Mouse (Mus musculus): Measurements from ENCODE around the gene Fgfr2. TPM values are rescaled to one million over a fixed set of nuclear protein-coding genes. Genes with fewer than 3 reads are reported as not detected.

Fgfr2 gene
- polyA plus RNA-seq, 1 experiment: 114 TPM

DNA sequence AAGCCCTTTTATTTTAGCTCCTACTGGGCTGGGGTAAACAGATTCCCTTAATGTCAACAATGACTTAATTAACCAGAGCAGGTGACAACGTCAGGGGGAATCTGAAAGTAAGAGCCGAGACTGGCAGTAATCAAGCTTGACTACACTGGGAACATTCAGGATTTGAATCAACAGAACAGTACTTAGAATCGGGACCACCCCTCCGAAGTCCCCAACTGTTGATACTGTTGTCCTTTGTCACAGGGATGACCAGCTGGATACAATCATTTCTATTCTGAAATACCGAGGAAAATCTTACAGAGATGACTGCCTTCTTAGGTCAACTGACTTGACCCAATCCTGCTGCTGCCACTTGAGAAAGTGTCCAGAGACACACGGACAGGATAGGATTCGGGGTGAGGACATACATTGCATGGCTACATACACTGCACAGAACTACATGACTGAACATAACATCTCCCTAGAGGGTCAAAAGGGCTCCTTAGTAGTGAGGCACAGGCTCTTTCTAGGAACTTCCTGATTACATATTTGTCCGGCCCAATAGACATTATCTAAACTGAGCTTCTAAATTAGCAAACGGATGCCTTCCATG lies 2864.3 kb downstream of the Fgfr2 start:
- TF ChIP-seq POLR2A (IDR thresholded peaks at IDR 0.05; ENCODE audit: borderline replicate concordance, extremely low read depth, low read depth, low read length) (no peak), CTCF (IDR thresholded peaks at IDR 0.05; ENCODE audit: insufficient read depth, low read length) (no peak)
- Histone ChIP-seq H3K4me1 (ENCODE audit: control insufficient read depth, insufficient read depth, low read length) (peaks cover 29% of the 10 kb centered on the region), H3K4me3 (replicated peaks; ENCODE audit: extremely low read depth, low read depth, low read length) (peak overlapping the region; percentile 29)
- 15% methylated on average over 9 of the region's 9 CpGs for WGBS
- DNase-seq: no peak

DNA sequence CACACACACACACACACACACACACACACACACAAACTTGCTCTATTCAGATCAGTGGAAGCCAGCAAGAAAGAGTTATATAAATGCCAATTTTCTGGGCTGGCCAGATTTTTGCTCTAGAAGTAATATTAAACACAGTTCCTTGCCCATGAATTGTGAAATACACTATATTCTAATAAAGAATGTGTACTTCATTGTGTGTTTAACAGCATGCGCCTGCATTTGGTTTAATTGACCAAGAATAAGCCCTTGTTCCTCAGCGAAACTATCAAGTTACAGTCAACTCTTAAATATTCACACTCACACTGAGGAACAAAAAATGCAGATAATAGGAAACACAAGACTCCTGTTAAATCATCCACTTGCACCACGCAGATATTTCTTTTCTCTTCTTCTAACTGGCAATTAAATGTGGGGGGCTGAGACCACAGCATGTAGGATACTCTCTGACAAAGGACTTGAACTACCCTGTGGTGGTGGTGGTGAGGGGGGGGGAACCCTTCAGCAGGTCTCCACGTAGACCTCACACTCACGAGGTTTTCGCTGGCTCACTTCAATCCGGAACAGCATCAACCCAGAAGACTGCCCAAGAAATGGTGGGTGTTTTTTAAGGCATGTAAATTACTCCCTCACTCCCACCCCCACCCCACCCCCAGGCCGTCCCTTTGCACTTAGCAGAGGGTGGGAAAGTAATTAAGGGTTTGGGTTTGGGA lies 2865.0 kb downstream of the Fgfr2 start:
- WGBS: 40% methylated on average over 8 of the region's 8 CpGs
- TF ChIP-seq POLR2A (IDR thresholded peaks at IDR 0.05; ENCODE audit: borderline replicate concordance, extremely low read depth, low read depth, low read length): no peak
- TF ChIP-seq CTCF (IDR thresholded peaks at IDR 0.05; ENCODE audit: insufficient read depth, low read length): no peak
- DNase-seq: no peak
- Histone ChIP-seq H3K4me3 (replicated peaks; ENCODE audit: extremely low read depth, low read depth, low read length) (no peak overlapping the region), H3K4me1 (ENCODE audit: control insufficient read depth, insufficient read depth, low read length) (peaks cover 26% of the 10 kb centered on the region)

DNA sequence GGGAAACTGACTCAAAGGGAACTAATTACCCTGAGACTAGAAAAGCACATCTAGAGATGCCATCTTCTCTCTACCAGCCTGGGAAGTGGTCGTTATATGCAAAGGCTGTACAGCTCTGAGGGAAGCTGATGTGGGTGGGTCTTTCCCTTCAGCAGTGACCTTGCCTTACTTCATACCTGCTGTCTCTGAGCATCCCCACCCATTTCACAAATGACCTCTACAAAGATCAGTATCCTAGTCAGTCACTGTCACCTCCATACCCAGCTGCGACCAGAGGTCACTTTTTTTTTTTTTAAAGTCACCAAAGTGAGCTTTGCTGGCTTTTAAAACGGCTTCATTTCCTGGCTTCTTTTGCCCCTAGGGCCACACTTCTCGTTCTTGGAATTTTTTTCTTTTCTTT lies 2869.9 kb downstream of the Fgfr2 start:
- DNase-seq: no peak
- 53% methylated on average over 4 of the region's 4 CpGs for WGBS
- H3K4me3 ChIP-seq (replicated peaks; ENCODE audit: extremely low read depth, low read depth, low read length): no peak overlapping the region
- TF ChIP-seq POLR2A (IDR thresholded peaks at IDR 0.05; ENCODE audit: borderline replicate concordance, extremely low read depth, low read depth, low read length) (no peak), CTCF (IDR thresholded peaks at IDR 0.05; ENCODE audit: insufficient read depth, low read length) (no peak)
- peaks cover 26% of the 10 kb centered on the region for H3K4me1 ChIP-seq (ENCODE audit: control insufficient read depth, insufficient read depth, low read length)

DNA sequence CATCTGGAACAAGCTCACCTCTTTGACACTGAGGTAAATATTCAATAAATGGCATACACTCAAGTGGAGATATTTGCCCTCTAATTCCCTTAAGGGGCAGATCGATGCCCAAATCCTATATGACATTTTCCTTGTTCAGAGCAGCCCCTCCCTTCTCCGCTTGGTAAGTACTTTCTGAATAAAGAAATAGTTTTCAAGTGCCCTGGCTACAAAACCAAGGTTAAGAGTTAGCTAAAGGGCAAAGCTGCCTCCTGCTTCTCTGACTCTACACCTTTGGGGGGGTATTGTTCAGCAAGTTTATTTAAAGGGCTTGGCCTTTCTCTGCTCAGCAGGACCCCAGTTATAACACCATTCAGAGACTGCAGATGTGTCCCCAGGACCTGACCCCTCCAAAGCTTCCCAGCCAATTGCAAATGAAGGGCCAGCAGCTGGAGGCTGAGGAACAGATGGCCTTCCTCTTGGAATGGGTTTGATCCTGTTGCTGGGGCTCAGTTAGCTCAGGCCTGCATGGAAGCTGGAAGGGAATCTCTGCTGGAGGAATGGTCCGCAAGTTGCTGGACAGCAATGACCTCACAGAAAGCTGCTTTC lies 2871.1 kb downstream of the Fgfr2 start:
- TF ChIP-seq CTCF (IDR thresholded peaks at IDR 0.05; ENCODE audit: insufficient read depth, low read length) (no peak), POLR2A (IDR thresholded peaks at IDR 0.05; ENCODE audit: borderline replicate concordance, extremely low read depth, low read depth, low read length) (no peak)
- DNase-seq: no peak
- peaks cover 24% of the 10 kb centered on the region for H3K4me1 ChIP-seq (ENCODE audit: control insufficient read depth, insufficient read depth, low read length)

DNA sequence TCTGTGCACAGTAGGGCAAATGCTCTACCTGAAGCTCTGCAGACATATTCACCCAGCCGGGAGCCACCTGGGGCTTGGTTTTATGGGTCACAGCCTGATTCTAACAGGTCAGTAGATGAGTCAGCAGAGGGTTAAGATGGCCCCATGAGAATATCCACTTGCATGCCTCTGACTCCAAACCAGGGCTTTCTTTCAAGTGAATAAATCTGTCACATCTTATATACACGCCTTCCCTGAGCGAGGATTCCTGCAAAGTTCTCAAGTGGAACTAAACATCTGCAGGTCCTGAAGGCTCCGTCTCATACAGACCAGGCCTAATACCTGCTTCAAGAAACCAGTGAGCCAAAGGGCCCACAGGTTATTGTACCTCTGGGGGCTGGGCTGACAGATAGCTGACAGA lies 2872.2 kb downstream of the Fgfr2 start:
- TF ChIP-seq CTCF (IDR thresholded peaks at IDR 0.05; ENCODE audit: insufficient read depth, low read length) (no peak), POLR2A (IDR thresholded peaks at IDR 0.05; ENCODE audit: borderline replicate concordance, extremely low read depth, low read depth, low read length) (no peak)
- 73% methylated on average over 4 of the region's 4 CpGs for WGBS
- no peak overlapping the region for H3K4me3 ChIP-seq (replicated peaks; ENCODE audit: extremely low read depth, low read depth, low read length)
- H3K4me1 ChIP-seq (ENCODE audit: control insufficient read depth, insufficient read depth, low read length): peaks cover 30% of the 10 kb centered on the region
- no peak for DNase-seq

More for the DNA sequence above, 2871.1 kb downstream of the Fgfr2 start:
- H3K4me3 ChIP-seq (replicated peaks; ENCODE audit: extremely low read depth, low read depth, low read length): no peak overlapping the region
- 70% methylated on average over 3 of the region's 3 CpGs for WGBS

DNA sequence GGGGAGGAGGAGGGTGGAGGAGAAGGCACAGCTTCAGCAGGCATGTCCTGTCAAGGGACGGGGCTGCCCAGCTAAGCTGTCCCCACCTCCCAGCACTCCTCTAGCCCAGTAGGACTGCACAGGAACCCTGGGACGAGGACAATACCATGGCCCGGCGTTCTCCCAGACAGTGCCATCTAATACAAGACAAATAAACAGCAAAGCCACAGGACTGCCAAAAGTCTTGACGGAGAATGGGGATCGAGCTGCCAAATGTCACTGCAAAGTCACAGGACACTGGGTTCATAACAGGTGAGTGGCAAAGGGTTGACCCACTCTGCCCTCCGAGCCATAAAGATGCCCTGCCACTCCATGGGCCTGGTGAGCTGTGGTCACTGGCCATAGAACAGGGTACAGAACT lies 2874.7 kb downstream of the Fgfr2 start:
- H3K4me1 ChIP-seq (ENCODE audit: control insufficient read depth, insufficient read depth, low read length): peaks cover 34% of the 10 kb centered on the region
- DNase-seq: no peak
- WGBS: 22% methylated on average over 7 of the region's 7 CpGs
- no peak for TF ChIP-seq POLR2A (IDR thresholded peaks at IDR 0.05; ENCODE audit: borderline replicate concordance, extremely low read depth, low read depth, low read length)
- TF ChIP-seq CTCF (IDR thresholded peaks at IDR 0.05; ENCODE audit: insufficient read depth, low read length): no peak
- H3K4me3 ChIP-seq (replicated peaks; ENCODE audit: extremely low read depth, low read depth, low read length): no peak overlapping the region

DNA sequence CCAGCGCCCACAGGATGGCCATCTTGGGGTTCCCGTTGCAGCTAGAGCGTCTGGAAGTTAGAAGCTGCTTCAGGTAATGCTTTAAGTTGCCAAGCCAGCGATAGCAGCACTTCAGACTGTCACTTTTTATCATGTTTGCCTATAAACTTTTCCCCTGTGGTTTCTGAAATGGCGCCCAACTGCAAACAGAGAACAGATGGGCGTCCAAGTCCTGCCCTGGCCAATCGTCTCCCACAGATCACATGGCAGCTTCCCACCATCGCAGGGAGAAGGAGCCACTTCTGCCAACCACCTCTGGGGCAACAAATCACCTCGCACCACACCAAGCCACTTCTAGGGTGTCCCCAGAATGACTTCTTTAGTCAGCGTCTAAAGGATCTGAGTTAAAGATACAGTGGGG lies 2875.3 kb downstream of the Fgfr2 start:
- DNase-seq: no peak
- TF ChIP-seq POLR2A (IDR thresholded peaks at IDR 0.05; ENCODE audit: borderline replicate concordance, extremely low read depth, low read depth, low read length) (no peak), CTCF (IDR thresholded peaks at IDR 0.05; ENCODE audit: insufficient read depth, low read length) (no peak)
- H3K4me1 ChIP-seq (ENCODE audit: control insufficient read depth, insufficient read depth, low read length): peaks cover 34% of the 10 kb centered on the region
- WGBS: 64% methylated on average over 10 of the region's 10 CpGs
- H3K4me3 ChIP-seq (replicated peaks; ENCODE audit: extremely low read depth, low read depth, low read length): no peak overlapping the region

DNA sequence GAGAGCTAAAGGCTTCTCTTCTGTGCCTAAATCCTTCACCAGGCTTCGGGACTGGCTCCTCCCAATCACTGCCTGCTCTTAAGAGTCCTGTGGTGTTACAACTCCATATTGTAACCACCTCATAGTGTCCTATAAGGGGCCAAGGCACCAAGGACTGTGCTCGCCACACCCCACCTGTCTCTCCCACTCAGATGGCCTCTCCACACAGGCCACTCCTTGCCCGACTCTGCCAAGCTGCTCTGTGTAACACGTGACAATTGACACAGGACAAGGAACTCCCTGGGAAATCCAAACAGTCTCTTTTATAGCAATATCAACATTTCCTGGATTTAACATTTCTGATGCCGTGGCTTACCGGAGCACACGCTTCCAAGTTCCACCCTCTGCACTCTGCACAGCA lies 2876.7 kb downstream of the Fgfr2 start:
- H3K4me1 ChIP-seq (ENCODE audit: control insufficient read depth, insufficient read depth, low read length): peaks cover 27% of the 10 kb centered on the region
- no peak for TF ChIP-seq CTCF (IDR thresholded peaks at IDR 0.05; ENCODE audit: insufficient read depth, low read length)
- no peak for TF ChIP-seq POLR2A (IDR thresholded peaks at IDR 0.05; ENCODE audit: borderline replicate concordance, extremely low read depth, low read depth, low read length)
- H3K4me3 ChIP-seq (replicated peaks; ENCODE audit: extremely low read depth, low read depth, low read length): no peak overlapping the region
- peak; percentile 66 for DNase-seq
- WGBS: 31% methylated on average over 7 of the region's 7 CpGs

DNA sequence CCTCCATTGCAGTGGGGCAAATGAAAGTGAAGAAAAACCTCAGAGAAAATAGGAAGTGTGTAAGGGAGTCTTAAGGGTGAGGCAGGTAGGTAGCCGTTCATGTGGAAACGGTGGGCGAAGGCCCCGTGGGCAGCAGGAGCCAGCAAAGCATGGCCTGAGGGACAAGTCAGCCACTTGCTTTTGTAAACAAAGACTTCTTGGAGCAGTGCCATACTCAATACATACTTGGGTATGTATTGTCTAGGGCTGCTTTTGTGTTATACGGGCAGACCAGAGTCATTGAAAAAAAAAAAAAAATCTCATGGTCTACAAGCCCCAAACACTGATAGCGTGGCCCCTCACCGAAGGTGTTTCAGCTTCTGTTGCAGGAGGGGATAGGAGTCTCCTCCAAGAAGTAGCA lies 2878.6 kb downstream of the Fgfr2 start:
- no peak for TF ChIP-seq CTCF (IDR thresholded peaks at IDR 0.05; ENCODE audit: insufficient read depth, low read length)
- no peak for TF ChIP-seq POLR2A (IDR thresholded peaks at IDR 0.05; ENCODE audit: borderline replicate concordance, extremely low read depth, low read depth, low read length)
- H3K4me1 ChIP-seq (ENCODE audit: control insufficient read depth, insufficient read depth, low read length): peaks cover 27% of the 10 kb centered on the region
- 21% methylated on average over 7 of the region's 7 CpGs for WGBS
- no peak for DNase-seq
- H3K4me3 ChIP-seq (replicated peaks; ENCODE audit: extremely low read depth, low read depth, low read length): no peak overlapping the region

DNA sequence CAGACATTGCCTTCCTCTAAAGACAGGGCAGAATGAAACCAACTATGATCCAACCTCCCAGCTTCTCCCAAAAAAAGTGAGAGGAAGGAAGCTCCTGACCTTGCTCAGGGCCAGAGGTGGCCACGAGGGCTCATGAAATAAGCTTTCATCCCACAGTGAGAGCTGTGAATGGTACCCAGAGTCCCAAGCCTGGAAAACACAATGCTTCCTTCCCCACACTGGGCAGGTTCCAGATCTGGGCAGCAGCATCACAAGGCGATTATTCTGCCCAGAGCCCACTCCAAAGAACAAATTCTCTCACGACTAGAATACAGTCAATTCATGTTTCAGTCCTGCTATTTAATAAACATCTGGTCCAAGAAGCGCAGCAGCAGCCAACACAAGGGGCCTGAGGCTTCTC lies 2879.3 kb downstream of the Fgfr2 start:
- Histone ChIP-seq H3K4me1 (ENCODE audit: control insufficient read depth, insufficient read depth, low read length) (peaks cover 24% of the 10 kb centered on the region), H3K4me3 (replicated peaks; ENCODE audit: extremely low read depth, low read depth, low read length) (no peak overlapping the region)
- no peak for TF ChIP-seq POLR2A (IDR thresholded peaks at IDR 0.05; ENCODE audit: borderline replicate concordance, extremely low read depth, low read depth, low read length)
- no peak for TF ChIP-seq CTCF (IDR thresholded peaks at IDR 0.05; ENCODE audit: insufficient read depth, low read length)
- WGBS: 49% methylated on average over 4 of the region's 4 CpGs
- no peak for DNase-seq
